14 mouse cellular contexts compared by ENCODE assay signal in genomic region chr3:30018202-30018601, GRCm38 (mm10).
DNase-seq lines count a peak whose midpoint lies in the region; ATAC-seq and TF ChIP-seq lines count a peak whose summit lies in the region.
"Had no signal": no experiment of that assay in that cellular context is flagged by ENCODE, and none has a peak within 500 bp of the region (broad histone marks: within the 10 kb centered on the region; RNA-seq: fewer than 3 reads in every experiment).

No protein-coding gene starts in this region.

- 33% methylated on average over 12 of the region's 12 CpGs for WGBS in hindbrain, embryonic 16.5 days
- 44% methylated on average over 12 of the region's 12 CpGs for WGBS in hindbrain, postnatal 0 days
- WGBS in midbrain, embryonic 11.5 days: 45% methylated on average over 12 of the region's 12 CpGs
- WGBS in midbrain, embryonic 16.5 days: 50% methylated on average over 12 of the region's 12 CpGs
- 5% methylated on average over 12 of the region's 12 CpGs for WGBS in limb, embryonic 10.5 days
- WGBS in stomach, postnatal 0 days: 26% methylated on average over 12 of the region's 12 CpGs

- H3K9me3 ChIP-seq in hindbrain, embryonic 16.5 days (ENCODE audit: control insufficient read depth, low read length): no peaks in the 10 kb centered on the region
- no peaks in the 10 kb centered on the region for H3K9me3 ChIP-seq in hindbrain, postnatal 0 days (ENCODE audit: low read length)
- H3K9me3 ChIP-seq in midbrain, embryonic 11.5 days (ENCODE audit: control insufficient read depth, low read length): no peaks in the 10 kb centered on the region
- H3K9me3 ChIP-seq in midbrain, embryonic 16.5 days (replicated peaks; ENCODE audit: control insufficient read depth, low read length, poor library complexity, severe bottlenecking): no peaks in the 10 kb centered on the region
- no peaks in the 10 kb centered on the region for H3K9me3 ChIP-seq in limb, embryonic 10.5 days (replicated peaks)
- no peaks in the 10 kb centered on the region for H3K9me3 ChIP-seq in stomach, postnatal 0 days (ENCODE audit: control insufficient read depth, low read length)
- H3K9me3 ChIP-seq: forebrain, embryonic 13.5 days had no signal

- ATAC-seq in hindbrain, embryonic 16.5 days: no peak
- no peak for ATAC-seq in hindbrain, postnatal 0 days
- ATAC-seq in midbrain, embryonic 11.5 days (ENCODE audit: low FRiP score): no peak
- ATAC-seq in midbrain, embryonic 16.5 days: no peak
- ATAC-seq in stomach, postnatal 0 days (ENCODE audit: low FRiP score, low TSS enrichment): no peak
- no peak for ATAC-seq in erythroid progenitor cell, adult 5-6 weeks (replicated peaks; ENCODE audit: low FRiP score, poor library complexity, severe bottlenecking)
- ATAC-seq: forebrain, embryonic 13.5 days; inflammation-experienced regulatory T-cells, adult 6 months had no signal

- no peak for TF ChIP-seq EP300 in stomach, postnatal 0 days (optimal IDR thresholded peaks at IDR 0.05)

- TF ChIP-seq CTCF in hindbrain, postnatal 0 days (IDR thresholded peaks at IDR 0.05; ENCODE audit: low read depth): no peak
- TF ChIP-seq CTCF in stomach, postnatal 0 days (IDR thresholded peaks at IDR 0.05; ENCODE audit: low read depth): no peak

- peaks cover 2% of the 10 kb centered on the region; the same call in 1 of the 2 replicates for H3K27me3 ChIP-seq in hindbrain, embryonic 16.5 days (replicated peaks; ENCODE audit: control insufficient read depth, insufficient read depth, low read length)
- H3K27me3 ChIP-seq in hindbrain, postnatal 0 days (ENCODE audit: insufficient read depth, low read length): peaks cover 8% of the 10 kb centered on the region
- no peaks in the 10 kb centered on the region for H3K27me3 ChIP-seq in midbrain, embryonic 11.5 days (ENCODE audit: control insufficient read depth, insufficient read depth, low read length)
- H3K27me3 ChIP-seq in midbrain, embryonic 16.5 days (ENCODE audit: control insufficient read depth, insufficient read depth, low read depth, low read length): no peaks in the 10 kb centered on the region; the same call in 1 of the 2 replicates
- no peaks in the 10 kb centered on the region for H3K27me3 ChIP-seq in limb, embryonic 10.5 days (ENCODE audit: low read depth, poor library complexity, severe bottlenecking)
- no peaks in the 10 kb centered on the region for H3K27me3 ChIP-seq in stomach, postnatal 0 days (ENCODE audit: control insufficient read depth, insufficient read depth, low read length)

- no peak for DNase-seq in hindbrain, postnatal 0 days (ENCODE audit: low spot score)
- DNase-seq in midbrain, embryonic 11.5 days (ENCODE audit: low spot score, missing footprints): peak; percentile 81
- DNase-seq in limb, embryonic 10.5 days (ENCODE audit: low spot score): peak; percentile 84
- DNase-seq in stomach, postnatal 0 days (ENCODE audit: low spot score): peak; percentile 58
- DNase-seq in thymus, postnatal 25 days: no peak
- DNase-seq: cerebellum, adult 11-12 months; left cerebral cortex, postnatal 4 days; thymus, postnatal 36 days had no signal

- no peak overlapping the region for H3K27ac ChIP-seq in hindbrain, embryonic 16.5 days (ENCODE audit: low read depth, low read length)
- no peak overlapping the region for H3K27ac ChIP-seq in hindbrain, postnatal 0 days
- H3K27ac ChIP-seq in midbrain, embryonic 11.5 days (ENCODE audit: low read depth, low read length): no peak overlapping the region
- no peak overlapping the region for H3K27ac ChIP-seq in midbrain, embryonic 16.5 days (ENCODE audit: low read length)
- peak overlapping the region; percentile 88 for H3K27ac ChIP-seq in limb, embryonic 10.5 days
- no peak overlapping the region for H3K27ac ChIP-seq in stomach, postnatal 0 days (replicated peaks)
- H3K27ac ChIP-seq: forebrain, embryonic 13.5 days had no signal

- H3K4me3 ChIP-seq in hindbrain, embryonic 16.5 days (ENCODE audit: low read length): no peak overlapping the region
- no peak overlapping the region for H3K4me3 ChIP-seq in hindbrain, postnatal 0 days (ENCODE audit: low read length)
- no peak overlapping the region for H3K4me3 ChIP-seq in midbrain, embryonic 11.5 days (ENCODE audit: low read depth, low read length)
- no peak overlapping the region for H3K4me3 ChIP-seq in midbrain, embryonic 16.5 days (ENCODE audit: low read depth, low read length)
- H3K4me3 ChIP-seq in limb, embryonic 10.5 days: peak overlapping the region; percentile 26
- H3K4me3 ChIP-seq in stomach, postnatal 0 days (ENCODE audit: low read depth, low read length): no peak overlapping the region
- H3K4me3 ChIP-seq: forebrain, embryonic 13.5 days had no signal

- H3K9ac ChIP-seq in hindbrain, embryonic 16.5 days (ENCODE audit: low read depth, low read length): 0 out of 2 replicates have a peak overlapping the region, but pooled peaks have one; percentile 23
- no peak overlapping the region for H3K9ac ChIP-seq in hindbrain, postnatal 0 days (replicated peaks; ENCODE audit: low read length)
- H3K9ac ChIP-seq in midbrain, embryonic 11.5 days (ENCODE audit: low read length): no peak overlapping the region
- no peak overlapping the region for H3K9ac ChIP-seq in midbrain, embryonic 16.5 days (ENCODE audit: low read depth, low read length)
- no peak overlapping the region for H3K9ac ChIP-seq in stomach, postnatal 0 days (ENCODE audit: low read length)
- H3K9ac ChIP-seq: forebrain, embryonic 13.5 days had no signal

- H3K36me3 ChIP-seq in hindbrain, embryonic 16.5 days (ENCODE audit: control insufficient read depth, insufficient read depth, low read length): no peaks in the 10 kb centered on the region
- no peaks in the 10 kb centered on the region for H3K36me3 ChIP-seq in hindbrain, postnatal 0 days (ENCODE audit: insufficient read depth, low read length)
- H3K36me3 ChIP-seq in midbrain, embryonic 11.5 days (ENCODE audit: control insufficient read depth, insufficient read depth, low read length): no peaks in the 10 kb centered on the region
- H3K36me3 ChIP-seq in midbrain, embryonic 16.5 days (ENCODE audit: control insufficient read depth, insufficient read depth, low read length): no peaks in the 10 kb centered on the region
- H3K36me3 ChIP-seq in limb, embryonic 10.5 days: no peaks in the 10 kb centered on the region
- no peaks in the 10 kb centered on the region for H3K36me3 ChIP-seq in stomach, postnatal 0 days (ENCODE audit: control insufficient read depth, insufficient read depth, low read length)
- H3K36me3 ChIP-seq: G1E had no signal

- H3K4me1 ChIP-seq in hindbrain, embryonic 16.5 days (ENCODE audit: control insufficient read depth, insufficient read depth, low read depth, low read length): no peaks in the 10 kb centered on the region; the same call in 1 of the 2 replicates
- no peaks in the 10 kb centered on the region for H3K4me1 ChIP-seq in hindbrain, postnatal 0 days (ENCODE audit: insufficient read depth, low read length)
- H3K4me1 ChIP-seq in midbrain, embryonic 11.5 days (ENCODE audit: control insufficient read depth, insufficient read depth, low read length): 0 out of 2 replicates have a peak, but pooled peaks cover 2% of the 10 kb centered on the region
- peaks cover under 1% of the 10 kb centered on the region; the same call in 1 of the 2 replicates for H3K4me1 ChIP-seq in midbrain, embryonic 16.5 days (ENCODE audit: control insufficient read depth, insufficient read depth, low read length)
- peaks cover 69% of the 10 kb centered on the region for H3K4me1 ChIP-seq in limb, embryonic 10.5 days
- no peaks in the 10 kb centered on the region for H3K4me1 ChIP-seq in stomach, postnatal 0 days (replicated peaks; ENCODE audit: control insufficient read depth, insufficient read depth)

- no peak overlapping the region for H3K4me2 ChIP-seq in hindbrain, embryonic 16.5 days (ENCODE audit: low read length)
- H3K4me2 ChIP-seq in hindbrain, postnatal 0 days (ENCODE audit: low read depth, low read length): no peak overlapping the region
- H3K4me2 ChIP-seq in midbrain, embryonic 11.5 days: no peak overlapping the region
- no peak overlapping the region for H3K4me2 ChIP-seq in midbrain, embryonic 16.5 days (ENCODE audit: low read length)
- 0 out of 2 replicates have a peak overlapping the region, but pooled peaks have one; percentile 5 for H3K4me2 ChIP-seq in stomach, postnatal 0 days (replicated peaks; ENCODE audit: low read depth)
- H3K4me2 ChIP-seq: forebrain, embryonic 13.5 days had no signal

Comparison
In these comparisons a context has a peak if more than half of its experiments do, and no peak if none do; other contexts are left out.
1. DNase-seq: peak in midbrain, embryonic 11.5 days (single experiment), limb, embryonic 10.5 days (single experiment) and stomach, postnatal 0 days (single experiment); none in hindbrain, postnatal 0 days (single experiment) and thymus, postnatal 25 days (single experiment).